Mouse (Mus musculus) c-Kit-negative CD71-positive TER-119-positive erythroid progenitor cells, embryonic 14.5 days (primary cell): ENCODE results near the gene B3glct.
A peak's percentile ranks its signal among the peaks of the same experiment; 100 is the strongest.

Experiments
- DNase-seq: peaks from one replicate; pipeline ENCODE4 v3.0.0-alpha.2; 2013; ENCODE audit warnings: low read depth, low spot score

The B3glct gene

DNA sequence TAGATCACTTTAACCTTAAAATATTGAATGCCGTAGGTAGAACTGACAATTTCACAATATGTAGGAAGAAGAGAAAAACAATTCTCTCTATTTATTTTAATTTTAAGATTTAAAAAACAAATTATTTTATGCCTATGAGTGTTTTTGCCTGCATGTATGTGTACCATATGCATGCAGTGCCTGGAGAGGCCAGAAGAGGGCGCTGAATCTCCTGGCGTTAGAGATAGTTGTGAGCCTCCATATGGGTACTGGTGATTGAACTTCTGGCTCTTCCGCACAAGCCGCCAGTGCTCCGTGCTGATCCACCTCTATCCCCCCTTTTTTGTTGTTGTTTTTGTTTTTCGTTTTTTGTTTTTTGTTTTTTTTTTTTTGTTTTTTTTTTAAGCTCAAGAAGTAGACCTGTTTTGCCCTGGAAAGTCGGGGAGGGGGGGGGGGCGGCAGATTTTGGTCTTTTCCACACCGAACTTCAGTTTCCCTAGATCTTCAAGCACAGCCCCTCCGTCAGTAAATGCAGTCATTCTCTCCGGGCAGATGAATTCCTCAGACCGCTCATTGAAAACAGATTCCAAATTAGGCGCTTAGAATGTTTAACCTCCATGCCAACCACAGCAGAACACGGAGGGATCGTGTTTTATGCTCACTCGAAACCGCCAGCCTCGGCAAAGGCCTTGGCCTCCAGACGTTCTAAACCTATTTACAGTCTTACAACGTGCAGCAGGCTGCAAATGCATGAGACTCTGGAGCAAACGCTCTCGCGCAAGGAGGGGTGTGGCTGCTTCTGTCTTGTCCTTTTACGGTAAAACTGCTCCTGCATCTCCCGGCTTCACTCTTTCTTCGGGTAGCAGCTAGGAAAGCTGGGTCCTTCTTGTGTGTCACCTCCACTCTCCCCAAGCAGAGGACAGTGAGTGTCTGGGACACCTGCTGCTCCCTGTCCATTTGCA is 70.9 kb downstream of the B3glct start:
- no peak for DNase-seq

DNA sequence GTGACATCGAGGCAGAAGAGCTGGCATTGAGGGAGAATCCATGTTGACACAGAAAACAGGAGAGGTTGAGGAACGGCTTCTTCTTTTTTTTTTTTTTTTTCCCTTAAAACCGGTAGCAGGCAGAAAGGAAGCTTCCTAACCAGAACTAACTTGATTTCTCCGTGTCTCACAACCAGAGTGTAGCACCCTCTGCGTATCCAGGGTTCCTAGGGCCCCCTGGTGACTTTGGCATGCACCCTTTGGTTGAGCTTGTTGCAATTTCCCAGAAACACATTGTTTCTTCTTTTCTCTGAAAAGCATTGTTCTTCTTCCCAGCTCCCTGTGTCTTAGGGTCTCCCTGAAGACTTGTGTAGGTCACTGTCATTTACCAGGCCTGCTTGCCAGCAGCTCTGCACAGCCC is 73.8 kb downstream of the B3glct start:
- DNase-seq: no peak

DNA sequence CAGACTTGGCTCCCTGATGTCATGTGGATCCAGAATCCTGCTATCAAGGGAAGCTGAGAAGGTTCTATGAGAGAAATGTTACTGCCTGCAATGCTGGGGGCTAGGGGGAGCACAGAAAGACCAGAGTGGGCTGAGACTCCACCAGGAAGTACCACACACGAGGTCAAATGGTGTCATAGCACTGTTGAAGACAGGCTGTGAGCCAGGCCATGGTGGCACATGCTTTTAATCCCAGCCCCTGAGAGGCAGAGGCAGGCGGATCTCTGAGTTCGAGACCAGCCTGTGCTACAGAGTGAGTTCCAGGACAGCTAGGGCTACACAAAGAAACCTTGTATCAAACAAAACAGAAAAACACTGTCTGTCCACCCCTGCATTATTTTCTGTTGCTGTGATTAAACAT is 75.0 kb downstream of the B3glct start:
- DNase-seq: no peak

DNA sequence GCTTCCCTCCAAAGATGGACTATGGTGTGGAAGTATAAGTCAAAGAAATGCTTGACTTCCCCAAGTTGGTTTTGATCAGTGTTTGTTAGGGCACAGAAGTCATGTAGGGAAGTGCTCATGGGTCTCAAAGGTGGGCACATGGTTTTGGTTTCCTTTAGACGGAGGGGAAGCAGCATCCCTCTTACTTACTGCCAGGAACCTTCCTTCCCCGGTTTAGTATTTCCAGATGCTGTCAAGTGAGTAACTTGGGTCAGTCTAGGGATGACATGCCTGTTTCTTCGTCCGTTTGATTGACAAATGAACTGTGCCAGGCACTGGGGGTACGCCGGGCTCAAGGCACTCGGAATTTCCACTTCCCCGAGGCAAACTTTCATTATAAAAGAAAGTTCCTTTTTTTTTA is 89.1 kb downstream of the B3glct start:
- no peak for DNase-seq

DNA sequence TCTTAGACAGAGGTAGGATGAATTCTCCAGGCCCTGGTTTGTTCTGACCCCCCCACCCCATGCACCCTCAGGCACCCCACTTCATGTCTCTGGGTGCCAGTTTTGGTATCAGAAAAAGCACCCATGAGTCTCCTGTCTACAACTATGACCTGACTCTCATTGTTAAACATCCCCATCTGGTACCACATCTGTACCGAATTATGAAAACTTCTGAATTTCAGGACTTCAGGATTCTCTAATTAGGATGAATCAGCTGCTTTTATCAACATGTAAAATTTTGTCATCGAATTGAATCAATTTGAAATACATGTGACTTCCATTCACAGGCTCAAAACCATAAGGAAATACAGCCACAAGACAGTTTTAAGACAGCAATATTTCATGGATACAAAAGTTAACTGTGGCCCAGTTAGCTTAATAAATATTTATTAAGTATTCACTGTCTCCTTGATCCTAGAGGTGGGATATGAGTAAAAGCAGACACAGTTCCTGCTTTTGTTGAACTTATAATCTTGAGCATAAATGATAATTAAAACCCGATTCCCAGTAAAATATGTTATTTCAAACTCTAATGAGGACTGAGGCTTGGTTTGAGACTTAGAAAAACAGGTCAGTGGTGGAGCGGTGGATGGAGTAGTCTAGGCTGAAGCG is 89.7 kb downstream of the B3glct start:
- no peak for DNase-seq

DNA sequence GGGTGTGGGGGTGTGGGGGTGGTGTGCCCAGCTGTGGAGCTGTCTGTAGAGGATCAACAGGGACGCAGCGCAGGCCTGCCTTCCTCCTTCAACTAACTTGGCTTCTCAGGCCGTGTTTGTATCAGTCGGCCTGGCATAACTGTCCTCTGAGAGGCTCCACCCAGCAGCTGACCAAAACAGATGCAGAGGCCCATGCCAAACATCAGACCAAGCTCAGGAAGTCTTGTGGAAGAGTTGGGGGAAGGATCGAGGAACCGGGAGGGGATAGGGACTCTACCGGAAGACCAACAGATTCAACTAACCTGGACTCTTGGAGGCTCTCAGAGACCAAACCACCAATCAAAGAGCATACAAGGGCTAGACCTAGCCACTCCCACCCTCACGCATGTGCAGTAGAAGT is 91.6 kb downstream of the B3glct start:
- DNase-seq: no peak

DNA sequence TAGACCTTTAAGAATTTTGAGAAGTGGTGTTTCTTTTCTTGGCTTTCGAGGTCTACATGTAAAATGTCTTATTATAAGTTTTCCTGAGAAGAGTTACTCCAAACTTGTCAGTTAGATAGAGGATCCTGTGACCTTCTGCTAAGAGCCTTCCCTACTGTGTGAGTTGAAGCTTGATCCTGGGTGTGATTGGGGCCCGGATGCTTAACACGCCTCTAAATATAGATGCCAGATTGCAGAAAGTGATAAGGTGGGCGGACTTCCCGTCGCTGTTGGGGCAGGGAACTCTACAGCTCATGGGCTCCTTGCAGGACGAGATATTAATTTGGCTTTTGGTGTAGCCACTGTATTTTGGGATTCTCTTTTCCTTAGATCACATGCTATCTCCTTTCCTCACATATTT is 98.0 kb downstream of the B3glct start:
- DNase-seq: no peak

DNA sequence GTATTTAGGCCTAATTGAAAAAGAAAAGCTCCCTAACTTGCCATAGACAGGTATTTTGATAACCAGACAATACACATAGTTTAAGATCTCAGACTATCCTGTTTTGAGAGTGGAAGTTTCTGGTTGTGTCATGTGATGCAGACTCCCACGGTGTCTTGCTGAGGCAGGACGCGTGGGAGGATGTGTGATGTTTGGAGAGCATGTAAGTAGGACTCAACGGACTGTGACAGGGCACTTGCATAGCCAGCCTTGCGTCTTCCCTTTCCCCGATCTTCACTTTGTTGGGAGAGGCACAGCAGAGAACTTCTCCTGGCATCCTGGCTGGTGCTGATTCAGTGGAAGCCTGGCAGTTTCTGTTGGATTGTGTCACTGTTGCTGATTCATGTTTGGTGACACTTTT is 101.7 kb downstream of the B3glct start:
- DNase-seq: no peak

DNA sequence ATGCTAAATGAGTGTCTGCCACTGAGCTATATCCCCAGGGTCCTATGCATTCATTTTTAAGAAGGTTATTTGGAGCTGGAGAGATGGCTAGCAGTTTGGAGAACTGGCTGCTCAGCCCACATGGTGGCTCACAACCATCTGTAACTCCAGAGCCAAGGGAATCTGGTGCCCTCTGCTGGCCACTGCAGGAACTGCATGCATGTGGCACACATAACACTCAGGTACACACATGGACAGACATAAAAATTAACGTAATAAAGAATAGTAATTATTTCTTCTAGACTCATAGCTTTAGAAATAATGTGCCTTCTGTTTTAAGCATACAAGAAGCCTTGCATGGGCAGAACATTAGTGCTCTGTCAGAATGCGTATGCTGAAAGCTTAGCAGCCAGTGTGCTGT is 102.4 kb downstream of the B3glct start:
- DNase-seq: peak; percentile 8

DNA sequence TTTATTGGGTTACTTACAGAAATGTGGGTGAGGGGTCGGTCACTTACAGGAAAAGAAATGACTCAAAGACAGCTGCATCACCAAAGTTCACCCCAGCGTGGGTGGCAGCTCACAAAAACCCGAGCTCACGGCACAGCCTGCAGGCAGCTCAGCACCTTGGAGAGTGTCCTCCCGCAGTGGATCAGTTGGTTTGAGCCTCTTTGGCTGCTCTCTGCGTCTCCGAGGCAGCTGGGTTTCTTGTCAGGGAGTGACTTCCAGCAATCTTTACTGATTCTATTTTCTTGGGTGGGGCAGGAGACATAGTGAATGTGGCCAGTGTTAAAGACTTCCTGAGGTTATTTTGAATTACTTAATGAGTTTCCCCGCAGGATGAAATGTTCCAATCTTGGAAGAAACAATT is 112.1 kb downstream of the B3glct start:
- DNase-seq: no peak

DNA sequence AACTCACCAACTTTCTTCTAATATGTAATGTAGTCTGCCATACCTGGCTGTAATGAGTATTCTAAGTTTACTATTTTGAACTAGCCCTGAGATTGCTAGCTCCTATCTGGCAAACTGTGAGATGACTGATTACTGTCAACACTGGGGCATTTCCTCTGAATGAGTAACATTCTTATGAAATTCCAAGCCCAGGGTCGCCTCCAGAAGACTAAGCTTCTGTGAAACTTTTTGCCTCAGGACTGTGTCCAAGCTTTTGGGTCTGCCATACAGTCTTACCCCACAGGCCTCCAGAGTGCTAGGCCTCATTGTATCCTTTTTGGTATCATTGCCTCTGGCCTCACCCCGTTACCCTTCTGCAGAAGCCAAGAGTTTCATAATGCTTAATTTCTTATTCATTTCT is 132.0 kb downstream of the B3glct start:
- DNase-seq: no peak

DNA sequence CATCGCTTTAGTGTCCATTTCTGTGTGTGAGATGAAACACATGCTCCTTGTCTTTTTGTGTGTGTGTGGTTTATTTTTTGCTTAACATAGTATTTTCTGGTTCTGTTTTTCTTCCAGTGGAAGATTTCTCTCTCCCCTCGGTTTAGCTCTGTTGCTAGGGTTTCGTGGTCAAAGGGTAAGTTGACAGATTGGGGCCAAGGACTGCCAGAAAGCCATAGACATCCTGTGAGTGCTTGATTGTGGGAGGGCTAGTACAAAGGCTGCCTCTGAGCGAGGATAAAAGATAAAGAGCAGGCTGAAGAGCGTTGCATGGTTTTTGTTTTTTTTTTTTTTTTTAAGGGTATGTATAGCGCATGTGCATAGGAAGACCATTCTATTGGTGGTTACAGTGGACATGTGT is 133.8 kb downstream of the B3glct start:
- no peak for DNase-seq
